Mouse (Mus musculus): Measurements from ENCODE around the gene Cab39l. TPM values are rescaled to one million over a fixed set of nuclear protein-coding genes. Genes with fewer than 3 reads are reported as not detected.

Cab39l gene
- total and polyA plus RNA-seq, 3 experiments: 19.9 to 49.2 (median 33.1) TPM

DNA sequence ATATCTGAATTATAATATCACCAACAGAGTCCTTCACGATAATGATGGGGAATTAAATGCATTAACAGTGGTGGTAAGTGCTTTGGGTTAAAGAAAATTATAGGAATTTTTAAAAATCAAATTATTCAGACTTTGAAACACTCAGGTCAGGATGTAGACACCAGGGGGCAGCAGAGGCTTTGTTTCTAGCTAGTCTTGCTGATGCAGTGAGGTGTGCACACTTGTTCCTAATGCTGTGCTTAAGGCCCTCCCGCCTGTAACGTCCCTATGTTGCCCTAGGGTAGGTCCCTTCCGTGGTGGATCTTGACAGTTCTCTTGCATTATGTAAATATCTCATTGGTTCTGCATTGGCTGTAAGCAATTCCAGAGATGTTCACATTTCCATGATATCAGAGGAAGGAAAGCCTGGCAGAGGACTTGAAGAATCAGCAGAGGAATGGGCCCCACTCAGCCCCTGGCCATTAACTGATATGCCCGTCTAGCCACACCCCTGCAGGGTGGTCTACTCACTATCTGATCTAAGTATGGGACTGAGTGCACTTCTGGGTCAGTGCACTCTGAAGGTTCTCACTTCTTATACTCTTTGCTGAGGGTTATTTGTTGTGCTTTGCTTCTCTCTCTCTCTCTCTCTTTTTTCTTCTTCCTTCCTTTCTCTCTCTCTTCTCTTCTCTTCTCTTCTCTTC, 165.0 kb downstream of the Cab39l start:
- dilution Hi-C loops (cut with MboI; ENCODE audit: extremely low pct_ligation_motif_present, extremely low pct_unique_long_range_greater_than_20kb, low sequenced_read_pairs): no loop called here
- in situ Hi-C loops (cut with MboI; ENCODE audit: low pct_ligation_motif_present, low pct_unique_long_range_greater_than_20kb, low sequenced_read_pairs): loop anchor here (5.0 to 10.0 kb wide), 3 partner anchors 141 to 416 kb away; no protein-coding TSS in a partner anchor
- Histone ChIP-seq H3K4me2 (ENCODE audit: insufficient read depth, low read depth, poor library complexity, severe bottlenecking) (no peak overlapping the region), H3K9ac (ENCODE audit: insufficient read depth, low read depth) (no peak overlapping the region), H3K4me3 (replicated peaks in 1 of 3; ENCODE audit: low read depth in 2 of 3, low read length in 2 of 3, poor library complexity in 1 of 3) (no peak overlapping the region), H3K36me3 (replicated peaks in 1 of 2; ENCODE audit: control insufficient read depth in 1 of 2, insufficient read depth in 1 of 2, low read length in 1 of 2) (no peaks in the 10 kb centered on the region), H3K27me3 (replicated peaks) (no peaks in the 10 kb centered on the region), H3K27ac (ENCODE audit: insufficient read depth, low read depth) (no peak overlapping the region), H3K79me2 (replicated peaks; ENCODE audit: control insufficient read depth, extremely low read depth, insufficient read depth, poor library complexity, severe bottlenecking) (no peaks in the 10 kb centered on the region), H3K9me3 (replicated peaks; ENCODE audit: low read length) (no peaks in the 10 kb centered on the region), H3K4me1 (ENCODE audit: control insufficient read depth in 1 of 2, insufficient read depth in 2 of 2) (peaks cover 0 to 20% of the 10 kb centered on the region in 2 experiments; a peak in 3 of 4 replicates)
- TF ChIP-seq ETS1 (conservative IDR thresholded peaks at IDR 0.05; ENCODE audit: low read depth, low read length): no peak
- peak; percentile 83 for TF ChIP-seq SMC3 (IDR thresholded peaks at IDR 0.05; ENCODE audit: low read depth, low read length)
- no peak for TF ChIP-seq JUND (conservative IDR thresholded peaks at IDR 0.05; ENCODE audit: low read depth, low read length)
- peak; percentile 59 for TF ChIP-seq ZC3H11A (IDR thresholded peaks at IDR 0.05; ENCODE audit: low read depth, low read length)
- peak; percentile 92 for TF ChIP-seq RAD21 (IDR thresholded peaks at IDR 0.05; ENCODE audit: low read depth, low read length)
- TF ChIP-seq CTCF (conservative IDR thresholded peaks at IDR 0.05 in 1 of 2, IDR thresholded peaks at IDR 0.05 in 1 of 2; ENCODE audit: low read depth in 2 of 2, low read length in 2 of 2): peak; percentile 44 to 83
- no peak for TF ChIP-seq ZNF384 (IDR thresholded peaks at IDR 0.05; ENCODE audit: low read depth, low read length)
- no peak for TF ChIP-seq JUN (IDR thresholded peaks at IDR 0.05; ENCODE audit: insufficient read depth, low read depth, low read length)
- TF ChIP-seq POLR2AphosphoS2 (IDR thresholded peaks at IDR 0.05; ENCODE audit: low read depth, low read length): no peak
- no peak for TF ChIP-seq NRF1 (IDR thresholded peaks at IDR 0.05; ENCODE audit: low read depth, low read length)
- no peak for TF ChIP-seq EP300 (IDR thresholded peaks at IDR 0.05; ENCODE audit: low read length)
- 0 out of 2 replicates have a peak, but pooled peaks have one; percentile 27 for TF ChIP-seq IRF4 (IDR thresholded peaks at IDR 0.05; ENCODE audit: low read depth, low read length)
- peak; percentile 76 for DNase-seq (ENCODE audit: extremely low read depth)

- Histone ChIP-seq H3K9ac (ENCODE audit: insufficient read depth, low read depth) (no peak overlapping the region), H3K4me1 (ENCODE audit: control insufficient read depth in 1 of 2, insufficient read depth in 2 of 2) (peaks cover 0 to 20% of the 10 kb centered on the region in 2 experiments; a peak in 3 of 4 replicates), H3K27ac (ENCODE audit: insufficient read depth, low read depth) (no peak overlapping the region), H3K36me3 (replicated peaks in 1 of 2; ENCODE audit: control insufficient read depth in 1 of 2, insufficient read depth in 1 of 2, low read length in 1 of 2) (no peaks in the 10 kb centered on the region), H3K4me3 (replicated peaks in 1 of 3; ENCODE audit: low read depth in 2 of 3, low read length in 2 of 3, poor library complexity in 1 of 3) (no peak overlapping the region), H3K9me3 (replicated peaks; ENCODE audit: low read length) (no peaks in the 10 kb centered on the region), H3K27me3 (replicated peaks) (no peaks in the 10 kb centered on the region), H3K79me2 (replicated peaks; ENCODE audit: control insufficient read depth, extremely low read depth, insufficient read depth, poor library complexity, severe bottlenecking) (no peaks in the 10 kb centered on the region), H3K4me2 (ENCODE audit: insufficient read depth, low read depth, poor library complexity, severe bottlenecking) (no peak overlapping the region)
- DNase-seq (ENCODE audit: extremely low read depth): no peak
- no peak for TF ChIP-seq RCOR1 (conservative IDR thresholded peaks at IDR 0.05; ENCODE audit: low read depth, low read length)
- TF ChIP-seq NELFE (IDR thresholded peaks at IDR 0.05; ENCODE audit: low read depth, low read length): no peak
- TF ChIP-seq TBP (conservative IDR thresholded peaks at IDR 0.05; ENCODE audit: low read depth, low read length): 0 out of 2 replicates have a peak, but pooled peaks have one; percentile 9
- in situ Hi-C loops (cut with MboI; ENCODE audit: low pct_ligation_motif_present, low pct_unique_long_range_greater_than_20kb, low sequenced_read_pairs) (loop anchor here (5.0 to 10.0 kb wide), 3 partner anchors 142 to 415 kb away; no protein-coding TSS in a partner anchor), dilution Hi-C loops (cut with MboI; ENCODE audit: extremely low pct_ligation_motif_present, extremely low pct_unique_long_range_greater_than_20kb, low sequenced_read_pairs) (no loop called here)
Measured at GRCm38 (mm10) chr14:59607021-59607420, 166.2 kb downstream of the Cab39l start.
